Mouse (Mus musculus) gastrocnemius, postnatal 36 days (tissue): ENCODE measurements around the gene Gm10271. TPM values are rescaled to one million over a fixed set of nuclear protein-coding genes. Genes with fewer than 3 reads are reported as not detected.

Source experiments
- DNase-seq, 2 experiments: peaks; one replicate each; pipeline ENCODE4 v3.0.0; 2022
- intact Hi-C: fragments of 180-260 bp; cut with DNase I; formaldehyde crosslinking; loops from one replicate; pipeline ENCODE4 v1.15.1; 2025
- long read RNA-seq, 2 experiments: library from polyadenylated mRNA; stranded (forward); transcript quantifications; one replicate each; pipeline ENCODE4 v2.0.0; 2021
- total RNA-seq, 2 experiments: library from RNA; stranded (reverse); gene quantifications; 2 replicates each; pipeline ENCODE4 v1.2.3; 2021

The Gm10271 gene
- not detected for total RNA-seq
- long read RNA-seq, experiment 1: 0 reads
- long read RNA-seq, experiment 2: 0 reads

DNA sequence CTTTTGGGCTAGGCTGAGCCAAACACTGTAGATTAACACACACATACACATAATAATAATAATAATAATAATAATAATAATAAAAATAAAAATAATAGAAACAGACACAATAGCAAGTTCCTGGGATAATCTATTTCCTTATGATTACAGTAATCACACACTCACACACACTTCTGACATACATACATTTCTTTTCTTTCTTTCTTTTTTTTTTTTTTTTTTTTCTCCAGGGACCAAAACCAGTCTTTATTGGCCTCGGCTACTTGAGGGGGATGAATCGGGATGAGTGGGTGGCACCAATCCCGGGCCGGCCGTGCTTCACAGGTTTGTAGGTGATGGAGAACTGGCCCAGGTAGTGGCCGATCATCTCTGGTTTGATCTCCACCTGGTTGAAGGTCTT is at the start of gene Gm10271:
Gene Gm10271 (minus strand): TSS at position 101 of the 400 bp plus-strand sequence.
- intact Hi-C loops: no loop called here
- no peak for DNase-seq

DNA sequence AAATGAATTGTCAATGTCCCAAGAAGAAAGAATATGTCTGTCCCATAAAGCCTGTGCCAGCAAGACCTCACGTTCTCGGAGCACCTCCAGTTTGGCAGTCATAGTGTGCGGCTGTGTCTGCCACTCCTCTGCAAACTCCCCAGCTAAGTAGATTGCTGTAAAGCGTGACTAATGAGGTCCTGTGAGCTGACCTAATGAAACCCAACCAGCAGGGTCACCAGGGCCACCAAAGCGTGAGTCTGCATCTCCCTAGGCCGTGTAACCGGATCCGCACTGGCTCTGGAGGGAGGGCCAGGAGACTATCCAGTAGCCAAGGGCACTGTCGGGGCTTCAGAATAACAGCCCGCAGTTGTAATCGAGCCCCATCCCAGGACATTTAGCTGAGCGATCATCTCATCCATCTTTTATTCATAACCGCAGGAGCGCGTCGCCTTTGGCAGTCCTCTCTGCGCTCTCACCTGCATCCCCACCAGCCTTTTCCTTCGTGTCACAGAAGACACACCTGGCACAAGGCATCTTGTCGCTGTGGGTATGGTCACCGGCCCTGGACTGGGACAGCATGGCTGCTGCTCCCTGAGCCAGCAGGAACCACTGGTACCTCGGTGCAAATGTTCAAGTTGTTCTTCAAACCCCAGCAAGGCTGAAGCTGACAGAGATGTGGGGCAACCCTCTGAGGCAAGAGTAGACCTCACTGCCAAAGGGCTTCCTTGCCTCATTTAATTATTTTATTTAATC is 48.8 kb upstream of the Gm10271 start:
- intact Hi-C loops: no loop called here
- DNase-seq: peak; percentile 49 to 59

GRCm38 (mm10) chr10:117018281-117018840 is 46.0 kb upstream of the Gm10271 start:
- intact Hi-C loops: no loop called here

DNA sequence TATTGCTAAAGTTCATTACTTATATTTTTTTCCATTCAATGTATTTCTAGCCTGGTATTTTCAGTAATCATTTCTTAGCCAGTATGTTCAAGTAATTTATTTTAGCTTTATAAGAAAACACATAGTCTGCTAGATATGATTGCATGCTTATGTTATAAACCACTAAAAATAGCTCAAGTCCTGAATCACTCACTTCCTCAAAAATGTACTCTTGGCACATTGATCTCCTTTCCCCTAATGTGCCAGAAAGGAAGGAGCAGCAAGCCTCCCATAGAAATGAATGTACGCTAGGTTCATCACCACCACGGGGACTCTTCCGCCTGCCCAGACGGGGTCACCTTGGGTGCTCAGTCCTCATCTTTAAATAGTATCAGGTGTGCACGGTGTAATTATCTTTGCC is 42.2 kb upstream of the Gm10271 start:
- intact Hi-C loops: no loop called here
- DNase-seq: no peak

More at GRCm38 (mm10) chr10:117018281-117018840, 46.0 kb upstream of the Gm10271 start:
- DNase-seq: peak; percentile 43 to 44

- DNase-seq: no peak
- intact Hi-C loops: no loop called here
These were observed 41.4 kb upstream of the Gm10271 start for GRCm38 (mm10) chr10:117013689-117014390.

DNA sequence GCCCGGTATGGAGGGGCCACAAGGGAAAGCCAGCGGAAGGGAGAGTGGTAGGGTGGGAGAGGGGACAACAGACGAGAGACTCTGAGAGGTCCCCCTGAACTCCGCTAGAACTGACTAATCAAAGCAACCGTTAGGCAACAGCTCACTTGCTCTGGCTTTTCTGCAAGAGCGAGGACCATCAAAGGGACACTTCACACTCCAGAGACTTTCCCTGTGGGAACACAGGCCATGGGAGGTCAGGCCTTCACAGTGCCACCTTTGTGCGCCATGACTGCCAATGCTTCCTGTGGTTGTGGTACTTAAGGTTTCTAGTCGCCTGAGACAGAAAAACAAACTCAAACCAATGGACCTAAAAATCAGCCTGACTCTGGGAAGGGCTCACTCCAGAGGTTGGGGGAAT is 38.6 kb upstream of the Gm10271 start:
- intact Hi-C loops: no loop called here
- no peak for DNase-seq

DNA sequence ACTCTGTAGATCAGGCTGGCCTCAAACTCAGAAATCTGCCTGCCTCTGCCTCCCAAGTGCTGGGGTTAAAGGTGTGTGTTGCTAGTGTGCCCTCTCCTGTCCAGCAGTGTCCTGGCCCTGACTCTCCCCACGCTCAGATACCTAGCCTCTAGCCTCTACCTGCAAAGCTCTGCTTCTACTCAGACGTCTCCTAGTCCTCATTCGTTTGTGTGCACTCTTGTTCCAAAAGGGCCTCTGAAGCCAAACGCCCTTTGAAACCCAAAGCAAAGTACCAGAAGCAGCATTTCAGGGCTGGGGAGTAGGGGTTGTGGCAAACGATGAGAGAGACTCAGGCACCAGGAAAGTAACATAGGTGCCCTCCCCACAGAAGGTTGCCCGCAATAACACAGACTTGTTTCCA is 37.3 kb upstream of the Gm10271 start:
- no peak for DNase-seq
- intact Hi-C loops: no loop called here

DNA sequence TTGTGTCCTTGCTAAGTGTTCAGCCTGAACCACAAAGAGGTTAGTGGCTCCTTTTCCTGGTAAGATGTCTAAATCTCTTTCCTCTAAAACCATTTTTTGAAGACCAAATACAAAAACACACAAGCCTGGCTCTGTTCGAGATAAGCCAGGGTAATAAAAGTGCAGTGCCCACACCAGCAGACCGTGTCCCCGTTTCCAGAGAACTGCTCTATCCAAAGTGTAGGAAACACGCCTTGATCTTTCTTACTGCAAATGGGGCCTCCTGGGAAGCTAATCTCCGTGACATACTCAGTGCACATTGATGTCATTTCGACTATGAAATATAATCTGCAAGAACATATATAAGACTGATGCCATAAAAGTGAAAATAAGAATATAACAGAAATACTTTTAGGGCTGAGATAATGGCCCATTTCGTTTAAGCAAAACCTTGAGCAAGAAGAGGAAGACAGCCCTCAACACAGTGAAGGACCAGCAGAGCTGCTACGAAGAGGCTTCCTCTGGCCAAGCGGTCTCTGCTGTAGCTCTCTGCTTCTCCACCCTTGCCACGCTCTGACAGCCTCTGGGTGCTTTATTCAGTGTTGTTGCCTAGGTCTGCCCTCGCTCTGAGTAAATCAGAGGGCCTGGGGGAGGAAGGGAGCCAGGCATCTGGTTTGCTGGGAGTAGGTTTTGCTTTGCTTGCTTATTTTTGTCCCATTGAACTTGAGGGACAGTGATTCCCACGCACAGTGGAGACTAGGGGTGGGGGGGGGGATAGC is 33.5 kb upstream of the Gm10271 start:
- intact Hi-C loops: no loop called here
- no peak for DNase-seq

DNA sequence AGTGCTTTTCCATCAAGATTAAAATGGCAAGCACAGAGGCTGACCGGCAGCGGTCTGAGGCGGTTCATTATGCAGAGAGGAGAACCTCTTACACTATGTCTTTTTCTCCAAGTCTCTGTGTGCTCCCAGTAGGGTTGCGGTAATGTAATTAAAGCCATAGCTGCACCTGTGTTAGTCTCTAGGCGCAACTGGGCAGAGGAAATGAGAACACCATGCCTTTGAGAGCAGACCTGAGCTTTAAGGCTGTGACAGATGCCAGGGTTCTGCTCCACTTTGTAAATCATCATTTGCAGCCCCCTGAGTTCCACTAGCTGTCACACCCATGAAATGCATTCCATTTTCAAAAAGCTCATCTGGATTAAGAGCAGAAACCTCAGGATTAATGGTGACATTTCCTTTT is 32.3 kb upstream of the Gm10271 start:
- intact Hi-C loops: no loop called here
- no peak for DNase-seq

- intact Hi-C loops: no loop called here
- DNase-seq: no peak
These were observed 28.6 kb upstream of the Gm10271 start for GRCm38 (mm10) chr10:117000975-117001374.

DNA sequence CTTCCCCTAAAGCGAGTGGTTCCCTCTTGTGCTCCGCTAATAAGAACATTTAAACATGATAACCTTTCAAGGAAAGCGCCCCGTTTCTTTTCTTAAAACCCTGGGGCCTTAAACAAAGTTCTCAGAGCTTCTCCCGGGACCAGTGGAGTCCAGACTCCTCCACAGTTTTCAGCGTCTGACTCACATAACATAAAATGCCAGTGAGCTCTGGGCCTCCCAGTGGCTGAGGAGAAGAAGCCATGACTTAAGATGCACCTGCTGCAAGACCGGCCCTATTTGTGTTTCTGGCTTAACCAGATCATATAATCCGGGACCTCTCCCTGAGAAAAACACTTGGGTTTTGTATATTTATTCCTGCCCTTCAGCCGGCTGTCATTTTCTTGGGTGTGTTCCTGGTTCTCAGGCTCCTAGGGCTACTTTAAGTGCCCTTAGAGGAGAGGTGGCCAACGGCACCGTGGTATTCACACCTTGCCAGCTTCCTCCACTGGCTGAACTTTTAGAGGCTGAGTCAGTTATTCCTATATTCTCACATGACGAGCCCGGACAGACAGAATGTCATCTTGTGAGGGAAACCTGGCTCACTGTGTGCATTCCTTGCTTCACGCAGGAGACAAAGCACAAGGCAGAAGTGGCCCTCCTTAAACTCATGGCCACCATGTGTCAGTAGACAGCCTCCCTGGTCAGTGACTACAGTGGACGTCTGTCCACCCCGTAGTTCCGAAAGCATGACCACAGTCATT is 26.5 kb upstream of the Gm10271 start:
- no peak for DNase-seq
- intact Hi-C loops: no loop called here

- DNase-seq: peak; percentile 56 to 71
- intact Hi-C loops: no loop called here
These were observed 23.8 kb upstream of the Gm10271 start for GRCm38 (mm10) chr10:116996236-116996600.

- intact Hi-C loops: no loop called here
- no peak for DNase-seq
These were observed 23.3 kb upstream of the Gm10271 start for GRCm38 (mm10) chr10:116995584-116996235.

GRCm38 (mm10) chr10:116995162-116995561 is 22.8 kb upstream of the Gm10271 start:
- no peak for DNase-seq
- intact Hi-C loops: no loop called here

GRCm38 (mm10) chr10:116993971-116994370 is 21.6 kb upstream of the Gm10271 start:
- no peak for DNase-seq
- intact Hi-C loops: loop anchor here (5.0 kb wide), 1 partner anchor 33 kb away; no protein-coding TSS in a partner anchor

DNA sequence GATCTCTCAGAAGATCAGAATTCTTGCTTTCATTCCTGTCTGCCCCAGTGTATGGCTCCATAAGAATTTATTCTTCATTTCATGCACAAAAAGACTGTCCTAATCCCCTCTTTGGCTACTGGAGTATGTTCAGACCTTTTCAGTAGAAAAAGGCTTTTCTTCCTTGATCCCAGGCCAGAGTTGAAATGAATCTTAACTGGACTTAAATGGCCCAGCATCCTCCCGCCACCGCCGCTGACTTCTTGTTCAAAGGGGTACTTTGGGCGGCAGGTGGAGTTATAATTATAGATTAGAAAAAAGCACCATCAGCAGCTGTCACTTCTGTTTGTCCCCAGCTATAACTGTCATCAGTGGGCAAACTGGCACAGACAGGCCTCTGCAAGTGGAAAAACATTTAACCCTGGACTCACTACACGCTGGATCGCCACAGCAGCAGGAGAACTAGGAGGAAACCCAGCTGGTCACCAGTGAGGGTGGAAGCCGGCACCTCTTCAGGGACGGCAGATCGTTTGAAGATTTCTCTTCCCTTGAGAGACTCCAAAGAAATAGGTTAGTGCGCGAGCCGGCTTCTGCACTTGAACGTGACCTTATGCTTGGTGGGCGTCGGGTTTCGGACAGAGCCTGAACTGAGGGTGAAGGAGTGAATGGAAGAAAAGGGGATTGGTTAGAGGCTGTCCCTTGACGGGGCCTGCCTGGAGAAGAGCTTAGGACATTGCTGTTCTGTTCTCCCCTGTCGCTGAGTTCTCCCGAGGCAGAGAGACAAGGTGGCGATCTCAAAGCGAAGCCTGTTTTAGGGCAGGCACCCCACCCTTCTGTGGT is 14.1 kb upstream of the Gm10271 start, which contains the start of gene Best3:
Gene Best3 (plus strand): TSS at position 51 of the 819 bp plus-strand sequence.
- intact Hi-C loops: no loop called here
- no peak for DNase-seq

DNA sequence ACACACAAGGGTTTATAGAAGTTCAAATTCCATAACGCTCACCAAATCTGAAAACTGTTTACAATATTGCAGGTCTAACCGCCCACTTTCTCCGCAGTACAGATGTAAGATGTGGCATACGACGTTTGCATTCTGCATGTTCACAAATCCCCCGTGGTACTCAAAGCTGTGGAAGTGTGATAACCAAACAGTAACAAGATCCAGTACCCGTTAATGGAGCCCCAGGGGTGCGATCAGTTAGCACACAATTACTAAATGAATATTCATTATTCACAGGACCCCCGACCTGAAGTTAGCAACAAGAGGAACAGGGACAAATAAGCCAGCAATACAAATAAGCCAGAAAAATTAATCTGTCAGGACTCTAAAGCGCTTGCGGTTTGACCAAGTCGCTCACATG is 12.4 kb upstream of the Gm10271 start:
- DNase-seq: no peak
- intact Hi-C loops: loop anchor here (5.0 kb wide), 1 partner anchor 47 kb away; no protein-coding TSS in a partner anchor

GRCm38 (mm10) chr10:116982526-116982925 is 10.1 kb upstream of the Gm10271 start:
- intact Hi-C loops: loop anchor here (5.0 kb wide), 1 partner anchor 50 kb away; no protein-coding TSS in a partner anchor

More at GRCm38 (mm10) chr10:116982526-116982925, 10.1 kb upstream of the Gm10271 start:
- DNase-seq: no peak
